Mouse (Mus musculus) ovary, postnatal 14 days (tissue): ENCODE measurements around the gene Cradd.
A peak's percentile ranks its signal among the peaks of the same experiment; 100 is the strongest.

Experiments used
- DNase-seq: peaks from one replicate; pipeline ENCODE4 v3.0.0; 2022; ENCODE audit warnings: low spot score

The Cradd gene

DNA sequence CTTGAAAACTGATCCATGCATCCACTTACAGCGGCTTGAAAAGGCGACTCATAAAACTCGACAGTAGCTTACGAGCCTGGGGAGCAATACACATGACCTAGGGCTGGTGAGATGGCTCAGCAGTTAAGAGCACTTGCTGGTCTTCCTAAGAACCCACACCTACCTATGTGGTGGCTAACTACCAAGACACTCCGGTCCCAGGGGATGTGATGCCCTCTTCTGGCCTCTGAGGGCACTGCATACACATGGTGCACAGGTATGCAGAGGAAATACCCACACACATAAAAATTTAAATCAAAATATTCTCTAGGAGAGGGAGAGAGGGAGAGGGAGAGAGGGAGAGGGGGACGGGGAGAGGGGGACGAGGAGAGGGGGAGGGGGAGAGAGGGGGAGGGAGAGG, 167.5 kb downstream of the Cradd start:
- DNase-seq, result no peak

DNA sequence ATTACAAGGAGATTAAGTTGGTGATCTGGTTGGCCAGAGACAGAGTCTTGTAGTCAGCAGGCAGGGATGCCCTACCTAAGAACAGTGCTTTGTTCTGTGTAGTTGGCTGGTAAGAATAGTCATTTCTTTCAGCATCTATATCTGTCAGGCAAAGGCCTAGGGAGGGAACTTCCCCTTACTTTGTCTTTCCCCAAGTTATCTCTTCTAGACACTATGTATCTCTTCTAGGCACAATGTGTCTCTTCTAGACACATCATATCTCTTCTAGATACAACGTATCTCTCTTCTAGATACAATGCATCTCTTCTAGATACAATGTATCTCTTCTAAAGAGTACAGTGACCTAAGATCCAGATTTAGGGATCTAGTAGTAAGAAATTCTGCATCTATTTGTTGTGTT, 169.3 kb downstream of the Cradd start:
- DNase-seq, result no peak

DNA sequence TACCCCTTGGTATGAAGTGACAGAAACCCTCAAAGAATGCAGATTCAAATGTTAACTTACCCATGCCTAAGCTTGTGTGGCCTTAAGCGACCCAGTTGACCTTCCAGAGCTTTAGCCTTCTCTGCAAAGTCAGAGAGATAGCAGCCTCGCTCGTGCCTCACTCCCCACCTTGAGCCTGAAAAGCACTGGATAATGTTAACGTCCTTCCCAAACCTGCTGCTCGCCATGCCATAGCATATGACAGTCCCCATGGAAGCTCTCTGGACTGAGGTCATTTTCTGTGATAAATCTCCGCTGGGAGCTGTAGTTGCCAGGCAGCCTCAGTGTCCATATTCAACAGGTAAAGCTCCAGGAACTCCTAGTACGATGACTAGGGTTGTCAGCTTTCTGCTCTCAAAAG, 170.7 kb downstream of the Cradd start:
- DNase-seq, result no peak

DNA sequence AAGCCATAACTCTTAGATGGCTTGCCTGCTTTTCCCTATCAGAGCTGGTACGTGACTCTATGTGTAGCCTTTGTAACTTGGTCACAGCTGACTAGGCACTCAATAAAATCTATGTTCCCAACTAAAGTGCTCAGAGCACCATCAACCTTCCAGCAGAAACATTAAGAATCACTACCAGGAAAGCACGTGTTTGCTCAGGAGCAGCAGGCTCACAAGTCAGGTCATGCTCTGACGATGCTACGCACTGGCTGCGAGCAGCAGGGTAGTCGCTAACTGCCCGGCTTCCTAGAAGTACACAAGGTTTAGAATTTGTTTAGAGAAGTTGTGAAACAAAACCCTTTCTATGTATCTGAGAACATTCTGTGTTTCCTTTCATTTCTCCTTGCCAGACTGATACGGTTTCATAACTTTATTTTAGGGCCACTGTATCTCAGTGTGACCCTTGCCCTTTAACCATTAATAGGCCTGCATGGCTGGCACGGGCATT, 171.4 kb downstream of the Cradd start:
- no peak for DNase-seq

DNA sequence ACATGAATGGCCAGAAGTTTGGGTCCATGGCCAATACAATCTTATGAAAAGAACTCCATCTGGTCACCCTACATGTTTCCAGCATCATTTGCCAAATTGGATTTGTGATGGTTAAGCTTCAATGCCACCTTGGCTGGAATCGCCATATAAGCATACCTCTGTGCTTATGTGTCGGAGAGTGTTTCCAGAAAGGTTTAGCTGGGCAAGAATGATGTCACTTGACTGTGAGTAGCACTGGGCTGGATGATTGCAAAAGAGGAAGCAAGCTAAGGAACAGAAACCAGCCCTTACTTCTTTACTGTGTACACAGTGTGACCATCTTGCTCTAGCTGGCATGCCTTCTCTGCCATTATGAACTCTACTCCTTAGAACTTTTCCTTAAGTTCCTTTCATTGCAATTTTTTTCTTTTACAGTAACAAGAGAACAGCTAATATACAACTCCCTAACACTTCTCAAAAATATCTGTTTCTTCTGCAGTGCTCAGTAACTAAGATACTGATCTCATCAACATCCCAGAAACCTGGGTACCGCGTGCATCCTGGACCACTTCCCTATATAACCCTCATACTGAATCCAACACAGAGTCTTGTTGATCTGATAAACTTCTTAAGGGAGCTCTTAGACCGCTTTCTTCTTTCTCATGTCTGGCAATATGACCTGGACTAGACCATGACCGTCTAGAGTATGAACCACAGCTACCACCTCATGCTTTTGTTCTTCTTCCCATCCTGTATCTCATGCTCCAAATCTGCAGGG, 172.7 kb downstream of the Cradd start:
- DNase-seq, result no peak

DNA sequence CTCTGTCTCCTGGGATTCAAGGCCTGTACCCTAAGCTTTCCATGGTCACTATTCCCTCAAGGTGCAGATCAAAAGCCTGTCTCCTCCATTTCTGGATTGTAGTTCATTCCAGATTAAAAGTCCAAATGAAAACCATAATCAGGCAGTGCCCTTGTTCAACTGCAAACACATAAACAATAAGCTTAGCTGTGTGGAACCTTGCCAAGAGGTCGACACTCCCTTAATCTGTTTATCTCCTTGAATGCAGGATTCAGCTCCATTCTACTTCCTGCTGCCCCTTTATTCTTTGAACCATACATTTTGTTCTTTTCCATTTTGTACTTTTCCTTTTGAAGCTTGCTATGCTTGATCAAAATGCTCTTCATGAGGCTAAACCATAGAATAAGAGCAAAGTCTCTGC, 174.3 kb downstream of the Cradd start:
- DNase-seq, result no peak

DNA sequence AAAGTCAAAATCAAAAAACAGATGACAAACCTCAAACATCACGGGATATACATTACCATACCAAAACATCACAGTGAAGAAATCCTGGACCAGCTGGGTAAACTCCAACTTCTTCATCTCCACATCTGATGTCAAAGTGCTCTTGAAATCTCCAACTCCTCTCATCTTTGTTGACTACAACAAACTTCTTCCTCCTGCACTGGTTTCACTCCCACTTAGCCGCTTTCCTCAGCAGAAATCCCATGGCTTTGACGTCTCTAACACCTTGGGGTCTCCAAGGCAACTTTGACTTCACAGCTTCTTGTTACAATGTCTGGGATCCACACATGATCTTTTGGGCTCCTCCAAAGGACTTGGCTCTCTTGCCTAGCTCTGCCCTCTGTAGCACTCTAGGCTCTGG, 175.3 kb downstream of the Cradd start:
- DNase-seq, result no peak

DNA sequence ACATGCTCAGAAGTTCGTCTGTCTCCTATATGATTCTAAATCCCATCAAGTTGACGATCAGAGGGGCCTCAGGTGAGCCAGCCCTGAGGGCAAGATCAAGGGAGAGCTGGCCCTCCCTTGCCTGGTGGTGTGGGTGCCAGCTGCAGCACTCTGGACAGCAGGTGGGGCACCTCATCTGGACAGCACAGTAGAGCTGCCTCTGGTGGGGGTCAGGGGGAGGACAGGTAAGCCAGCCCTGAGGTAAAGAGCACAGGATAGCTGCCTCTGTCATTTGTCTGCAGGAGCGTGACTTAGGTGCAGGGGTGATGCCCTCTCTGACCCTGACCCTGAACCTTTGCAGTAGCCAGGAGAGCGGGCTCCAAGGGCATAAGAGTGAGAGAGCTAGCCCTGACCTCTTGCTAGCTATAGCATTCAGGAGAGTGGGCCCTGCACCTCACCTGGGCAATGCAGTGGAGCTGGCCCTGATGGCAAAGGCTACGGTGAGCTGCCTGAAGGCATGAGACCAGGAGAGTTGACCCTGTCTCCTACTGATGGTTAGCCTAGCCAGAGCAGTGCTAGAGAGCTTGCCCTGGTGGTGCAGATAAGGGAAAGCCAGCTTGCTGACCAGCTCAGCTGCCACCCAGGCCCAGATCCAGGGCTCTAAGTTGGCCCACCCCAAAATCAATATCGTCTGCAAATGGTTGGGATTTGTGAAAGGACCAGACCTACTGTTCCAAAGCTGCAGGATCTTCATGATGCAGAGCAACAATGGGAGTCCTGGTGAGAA, 176.6 kb downstream of the Cradd start:
- DNase-seq, result no peak

DNA sequence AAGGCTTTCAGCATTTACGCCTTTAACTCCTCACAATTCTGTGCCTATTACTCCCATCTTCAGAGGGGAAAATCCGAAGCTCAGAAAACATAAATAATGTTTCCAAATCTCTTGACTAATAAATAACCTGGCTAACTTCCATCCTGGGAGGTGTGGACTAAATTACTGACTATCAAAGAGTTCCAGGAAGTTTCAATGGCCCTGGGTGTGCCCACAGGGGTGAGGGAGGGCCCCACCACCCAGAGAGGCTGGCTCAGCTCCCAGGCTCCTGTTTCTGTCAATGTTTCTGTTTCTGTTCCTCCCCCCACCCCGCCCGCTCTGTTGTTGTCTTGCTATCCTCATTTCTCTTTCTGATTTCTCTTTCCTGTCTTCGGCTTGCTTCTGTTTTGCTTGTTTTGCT, 177.4 kb downstream of the Cradd start:
- peak; percentile 27 for DNase-seq

DNA sequence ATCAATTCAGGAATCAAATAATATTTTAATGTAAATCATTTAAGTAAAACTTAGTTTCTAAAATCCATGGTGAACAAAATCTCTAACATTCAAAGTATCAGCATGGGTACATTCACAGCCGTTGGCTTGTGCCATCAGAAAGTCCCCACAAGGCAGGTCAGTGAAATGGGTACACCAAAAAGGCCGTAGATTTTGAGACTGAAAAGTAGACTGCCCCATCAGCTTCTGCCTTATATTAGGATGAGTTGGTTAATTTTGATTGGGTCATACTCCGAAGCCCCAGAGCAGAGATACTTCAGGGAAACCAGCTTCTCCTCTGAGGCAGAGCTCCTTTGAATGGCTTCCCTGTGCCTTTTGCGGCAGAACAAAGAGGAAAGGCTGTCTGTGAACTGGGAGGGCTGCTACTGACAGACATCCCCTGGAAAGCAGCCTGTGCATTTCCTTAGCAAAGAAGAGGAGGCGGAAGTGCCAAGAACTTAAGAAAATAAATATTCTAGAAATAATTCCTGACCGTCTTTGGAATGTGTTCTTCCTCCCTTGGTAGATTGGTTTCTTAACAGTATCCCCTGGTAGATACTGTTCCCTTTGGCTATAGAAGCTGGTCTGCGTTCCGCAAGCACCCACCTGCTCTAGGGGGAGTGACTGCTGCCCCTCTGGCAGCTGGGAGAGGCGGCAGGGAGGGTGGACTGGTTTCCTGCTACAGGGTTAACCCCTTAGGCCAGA, 178.6 kb downstream of the Cradd start:
- DNase-seq, result no peak

DNA sequence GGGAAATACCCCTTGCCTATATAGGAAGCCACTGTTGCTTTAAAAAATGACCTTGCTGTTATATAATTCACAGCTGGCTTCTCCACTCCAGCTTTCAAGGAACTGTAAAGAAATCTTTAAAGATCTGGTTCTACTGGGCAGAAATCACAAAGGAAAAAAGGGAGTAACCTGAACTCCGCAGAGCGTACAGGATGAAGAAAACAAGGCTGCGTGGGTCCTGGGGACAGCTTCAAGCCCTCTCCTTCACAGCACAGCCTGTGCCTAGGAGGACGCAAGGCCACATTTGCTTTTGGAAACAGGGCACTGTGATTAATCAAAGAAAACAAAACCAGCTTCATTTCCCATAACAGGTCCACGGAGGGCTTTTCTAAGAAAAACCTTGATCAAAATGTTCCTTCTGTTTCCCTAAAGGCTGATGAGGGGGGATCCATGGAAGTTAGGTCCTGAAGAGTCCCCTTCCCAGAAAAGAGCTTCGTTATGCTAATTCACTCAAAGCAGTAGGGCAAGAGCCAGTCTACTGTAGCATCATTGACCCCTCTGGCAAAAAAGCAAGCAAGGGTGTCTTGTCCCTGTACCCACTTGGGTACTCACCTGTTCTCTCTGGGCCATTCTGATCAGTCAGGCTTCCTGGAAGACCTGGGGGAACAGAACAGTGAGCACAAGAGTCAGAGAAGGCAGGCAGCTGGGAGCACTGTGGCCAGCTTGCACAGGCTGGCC, 179.4 kb downstream of the Cradd start:
- DNase-seq, result no peak

DNA sequence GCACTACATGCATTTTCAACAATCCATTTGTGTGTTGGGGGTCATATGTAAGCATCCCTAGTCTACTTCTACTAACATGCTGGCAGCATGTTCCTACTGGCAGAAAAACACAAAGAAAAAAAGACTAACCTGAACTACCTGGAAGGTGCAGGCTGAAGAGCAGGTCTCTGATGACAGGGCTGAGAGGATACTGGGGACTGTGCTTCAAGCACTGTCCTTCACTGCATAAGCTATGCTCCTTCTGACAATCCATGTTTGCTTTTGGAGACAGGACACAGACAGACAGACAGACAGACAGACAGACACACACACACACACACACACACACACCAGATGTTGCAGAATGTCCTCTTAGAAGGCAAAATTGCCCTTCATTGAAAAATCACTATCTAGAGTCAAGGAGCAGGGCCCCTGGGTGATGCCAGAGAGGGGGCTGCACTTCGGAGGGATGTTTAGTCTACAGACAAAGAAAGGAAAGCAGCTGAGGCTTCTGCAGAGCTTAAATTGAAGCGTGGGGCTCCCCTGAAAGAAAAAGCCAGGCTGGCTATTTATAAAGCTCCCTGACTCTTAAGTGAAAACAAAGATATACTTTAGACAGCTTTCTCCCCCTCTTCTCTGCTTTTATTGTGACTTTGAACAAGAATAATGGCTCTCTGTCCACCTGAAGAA, 180.4 kb downstream of the Cradd start:
- no peak for DNase-seq

DNA sequence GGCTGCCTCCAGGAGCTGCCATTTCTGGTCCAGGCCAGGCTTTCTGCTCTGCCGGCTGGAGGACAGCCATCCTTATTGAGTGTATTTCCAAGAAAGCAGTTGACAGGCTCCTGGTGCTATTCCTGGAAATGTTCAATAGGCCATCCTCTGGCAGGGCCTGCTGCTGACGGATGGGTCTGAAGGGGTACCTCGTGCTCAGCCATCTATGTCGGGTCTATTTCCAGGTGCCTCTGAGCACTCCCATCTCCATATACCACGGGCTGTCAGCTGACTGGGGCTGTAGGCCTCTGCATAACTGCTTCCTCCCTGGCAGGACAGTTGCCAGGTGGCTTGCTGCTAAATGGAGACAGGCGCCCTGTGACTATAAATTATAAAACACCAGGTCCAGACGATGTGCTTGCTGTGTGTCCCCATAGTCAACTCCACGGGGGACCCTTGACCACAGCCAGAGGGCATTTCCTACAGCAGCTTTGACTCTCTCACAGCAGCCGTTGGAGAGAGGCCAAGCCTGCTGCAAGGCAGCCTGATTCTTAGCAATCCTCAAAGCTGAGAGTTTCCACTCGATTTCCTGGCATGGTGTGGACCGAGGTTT, 181.0 kb downstream of the Cradd start:
- peak; percentile 59 for DNase-seq

DNA sequence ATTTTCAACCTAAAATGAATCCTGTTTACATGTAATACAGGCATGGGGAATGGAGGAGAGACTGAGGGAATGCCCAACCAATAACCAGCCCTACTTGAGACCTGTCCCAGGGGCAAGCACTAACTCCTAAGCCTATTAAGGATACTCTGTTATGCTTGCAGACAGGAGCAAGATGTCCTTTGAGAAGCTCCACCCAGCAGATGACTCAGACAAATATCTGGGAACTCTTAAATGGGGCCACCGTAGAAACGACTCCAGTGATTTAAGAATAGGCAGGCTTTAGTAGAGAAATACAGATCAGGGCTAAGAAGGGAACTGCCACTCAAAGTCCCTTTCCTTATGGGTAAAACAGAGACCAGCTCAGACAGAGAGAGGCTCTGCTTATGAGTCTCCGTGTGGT, 182.9 kb downstream of the Cradd start:
- DNase-seq, result no peak

DNA sequence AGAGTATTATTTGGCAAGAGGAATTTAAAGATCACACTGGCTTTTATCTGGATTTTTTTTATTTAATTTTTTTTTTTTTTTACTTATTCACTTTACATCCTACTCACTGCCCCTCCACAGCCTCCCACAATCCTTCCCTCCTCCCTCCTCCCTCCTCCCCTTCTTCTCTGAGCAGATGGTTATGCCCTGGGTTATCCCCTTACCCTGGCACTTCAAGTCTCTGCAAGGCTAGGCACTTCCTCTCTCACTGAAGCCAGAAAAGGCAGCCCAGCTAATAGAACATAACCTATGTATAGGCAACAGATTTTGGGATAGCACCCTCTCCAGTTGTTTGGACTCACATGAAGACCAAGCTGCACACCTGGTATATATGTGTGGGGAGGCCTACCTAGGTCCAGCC, 183.7 kb downstream of the Cradd start:
- DNase-seq, result no peak

DNA sequence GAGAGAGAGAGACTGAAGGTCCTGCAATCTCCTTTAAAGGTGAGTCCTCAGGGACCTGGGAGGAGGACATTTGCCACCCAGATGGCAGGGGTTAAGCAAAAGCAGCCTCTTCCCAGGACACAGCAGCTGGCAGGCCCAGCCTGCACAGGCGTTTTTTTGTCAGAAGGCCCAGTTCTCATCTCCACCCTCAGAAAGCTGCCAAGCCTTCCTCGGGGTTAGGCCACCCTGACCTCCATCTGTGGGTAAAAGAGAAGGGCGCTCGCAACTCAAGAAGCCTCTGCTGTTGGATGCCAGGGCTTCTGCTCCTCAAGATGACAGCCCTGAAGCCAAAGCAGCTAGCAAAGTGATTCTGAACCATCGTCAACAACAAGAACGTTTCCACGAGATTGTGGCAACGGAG, 184.3 kb downstream of the Cradd start:
- DNase-seq, result peak; percentile 43

DNA sequence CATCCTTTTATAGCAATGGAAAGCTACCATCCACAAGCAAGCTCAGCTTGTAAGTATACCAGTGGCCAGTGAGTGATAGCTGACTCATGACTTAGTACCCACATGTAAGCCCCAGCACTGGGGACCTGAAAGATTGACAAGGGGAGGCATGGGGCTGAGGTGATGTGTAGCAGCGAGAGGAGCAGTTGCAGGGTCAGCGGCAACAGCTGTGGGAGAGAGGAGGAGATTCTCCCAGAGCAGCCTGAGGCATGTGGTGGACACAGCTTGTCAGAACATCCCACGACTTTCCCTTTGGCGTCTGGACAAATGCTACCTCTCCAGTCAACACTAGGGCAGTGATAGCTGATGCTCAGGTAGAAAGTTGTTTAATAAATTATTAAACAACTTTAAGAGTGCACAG, 190.9 kb downstream of the Cradd start:
- DNase-seq, result no peak
